Mouse (Mus musculus) brown adipose tissue, adult 24 weeks (tissue): ENCODE measurements around the gene Mettl7a2. TPM values are rescaled to one million over a fixed set of nuclear protein-coding genes. Genes with fewer than 3 reads are reported as not detected.

ENCODE experiments used
- H3K27ac ChIP-seq: fragments of 200-500 bp; replicated peaks from 2 replicates; pipeline ENCODE4 v1.5.1; 2012; ENCODE audit warnings: low read depth, mild to moderate bottlenecking, low read length
- H3K4me1 ChIP-seq: fragments of 200-500 bp; 2 replicates; pipeline ENCODE4 v1.6.1; 2012; ENCODE audit warnings: low read length, mixed read lengths; ENCODE audit not compliant: control insufficient read depth, insufficient read depth, insufficient read length
- H3K4me3 ChIP-seq: fragments of 200-500 bp; 2 replicates; pipeline ENCODE4 v1.5.1; 2012; ENCODE audit warnings: low read depth, mild to moderate bottlenecking, low read length, moderate library complexity; ENCODE audit not compliant: insufficient read depth
- polyA plus RNA-seq: library from polyadenylated mRNA; stranded (reverse); fragments of >200 nt; gene quantifications from 2 replicates; pipeline ENCODE4 v1.2.4, GENCODE M21; 2012; ENCODE audit not compliant: missing spikeins, insufficient read depth, insufficient read length

The Mettl7a2 gene
- polyA plus RNA-seq, 1 experiment = not detected

GRCm38 (mm10) chr15:100401811-100402210, 48.8 kb downstream of the Mettl7a2 start:
- H3K4me1 ChIP-seq = no peaks in the 10 kb centered on the region
- no peak overlapping the region for H3K27ac ChIP-seq
- H3K4me3 ChIP-seq = peak overlapping the region; percentile 63

- Histone ChIP-seq H3K4me3 (peak overlapping the region; percentile 63), H3K27ac (peak overlapping the region; percentile 94; the same call in 1 of the 2 replicates), H3K4me1 (no peaks in the 10 kb centered on the region)
These were observed 49.3 kb downstream of the Mettl7a2 start for GRCm38 (mm10) chr15:100402347-100402746.

- no peaks in the 10 kb centered on the region for H3K4me1 ChIP-seq
- peak overlapping the region; percentile 94 for H3K27ac ChIP-seq
- H3K4me3 ChIP-seq = peak overlapping the region; percentile 63
These were observed 49.8 kb downstream of the Mettl7a2 start for GRCm38 (mm10) chr15:100402798-100403197.

- Histone ChIP-seq H3K4me1 (no peaks in the 10 kb centered on the region), H3K27ac (peak overlapping the region; percentile 94), H3K4me3 (peak overlapping the region; percentile 63)
These were observed 50.5 kb downstream of the Mettl7a2 start for GRCm38 (mm10) chr15:100403318-100404000.

GRCm38 (mm10) chr15:100406088-100406487, 53.1 kb downstream of the Mettl7a2 start:
- no peak overlapping the region for H3K4me3 ChIP-seq
- peak overlapping the region; percentile 62; the same call in 1 of the 2 replicates for H3K27ac ChIP-seq
- no peaks in the 10 kb centered on the region for H3K4me1 ChIP-seq

- Histone ChIP-seq H3K27ac (no peak overlapping the region), H3K4me1 (peaks cover 3% of the 10 kb centered on the region), H3K4me3 (no peak overlapping the region)
These were observed 58.1 kb downstream of the Mettl7a2 start for GRCm38 (mm10) chr15:100410918-100411672.

Other genes with a start within 250 kb of the Mettl7a2 start
- 22.4 and 29.0 TPM in 2 replicates for gene Atf1, start 125.4 kb upstream of the Mettl7a2 start, polyA plus RNA-seq
- not detected in 2 replicates for gene Tmprss12, start 72.4 kb upstream of the Mettl7a2 start, polyA plus RNA-seq
- gene Mettl7a1, start 49.1 kb upstream of the Mettl7a2 start, polyA plus RNA-seq = 231 and 236 TPM in 2 replicates
- gene Mettl7a3, start 18.3 kb upstream of the Mettl7a2 start, polyA plus RNA-seq = not detected in 2 replicates
- gene Methig1, start 51 bp upstream of the Mettl7a2 start, polyA plus RNA-seq = not detected in 2 replicates
- not detected in 2 replicates for gene Higd1c, start 11.3 kb downstream of the Mettl7a2 start, polyA plus RNA-seq
- not detected in 2 replicates for gene Gm5475, start 68.9 kb downstream of the Mettl7a2 start, polyA plus RNA-seq
- 14.2 and 24.7 TPM in 2 replicates for gene Slc11a2, start 71.9 kb downstream of the Mettl7a2 start, polyA plus RNA-seq
- 589 and 634 TPM in 2 replicates for gene Letmd1, start 115.8 kb downstream of the Mettl7a2 start, polyA plus RNA-seq
- gene Csrnp2, start 142.3 kb downstream of the Mettl7a2 start, polyA plus RNA-seq = 1.5 and 1.7 TPM in 2 replicates
- 7.2 and 11.7 TPM in 2 replicates for gene Tfcp2, start 198.8 kb downstream of the Mettl7a2 start, polyA plus RNA-seq
- gene Pou6f1, start 246.8 kb downstream of the Mettl7a2 start, polyA plus RNA-seq = 9.6 and 16.4 TPM in 2 replicates